Mouse (Mus musculus) olfactory bulb, adult 2 months (tissue): ENCODE results near the gene Nop58. TPM values are rescaled to one million over a fixed set of nuclear protein-coding genes. Genes with fewer than 3 reads are reported as not detected.

Source experiments
- H3K27ac ChIP-seq: fragments of 200-500 bp; 2 replicates; pipeline ENCODE4 v1.5.1; 2012; ENCODE audit warnings: low read depth, low read length; ENCODE audit not compliant: insufficient read depth
- H3K4me1 ChIP-seq: fragments of 200-500 bp; 2 replicates; pipeline ENCODE4 v1.6.1; 2012; ENCODE audit warnings: low read length; ENCODE audit not compliant: control insufficient read depth, insufficient read depth
- H3K4me3 ChIP-seq: fragments of 200-500 bp; 2 replicates; pipeline ENCODE4 v1.5.1; 2012; ENCODE audit warnings: mild to moderate bottlenecking, low read depth, low read length, moderate library complexity; ENCODE audit not compliant: insufficient read depth
- CTCF ChIP-seq: fragments of 200-500 bp; IDR thresholded peaks from 2 replicates; pipeline ENCODE4 v1.5.1; 2012; ENCODE audit warnings: low read depth, mild to moderate bottlenecking, low read length, moderate library complexity; ENCODE audit not compliant: insufficient read depth
- POLR2A ChIP-seq: fragments of 200-500 bp; IDR thresholded peaks from 2 replicates; pipeline ENCODE4 v1.6.1; 2012; ENCODE audit warnings: mild to moderate bottlenecking, low read depth, low read length, moderate library complexity; ENCODE audit not compliant: insufficient read depth
- WGBS: fragments of 180-500 bp; shearing (Covaris S2); methylation state at CpG from one replicate; pipeline ENCODE4 v1.1.7; 2018; 5-methylcytosine and 5-hydroxymethylcytosine counted together
- polyA plus RNA-seq: library from polyadenylated mRNA; stranded (reverse); fragments of >200 nt; gene quantifications from 2 replicates; pipeline ENCODE4 v1.2.4, GENCODE M21; 2012; ENCODE audit warnings: low replicate concordance; ENCODE audit not compliant: missing spikeins, insufficient read depth, insufficient read length

The Nop58 gene
- polyA plus RNA-seq, 1 experiment = not detected

DNA sequence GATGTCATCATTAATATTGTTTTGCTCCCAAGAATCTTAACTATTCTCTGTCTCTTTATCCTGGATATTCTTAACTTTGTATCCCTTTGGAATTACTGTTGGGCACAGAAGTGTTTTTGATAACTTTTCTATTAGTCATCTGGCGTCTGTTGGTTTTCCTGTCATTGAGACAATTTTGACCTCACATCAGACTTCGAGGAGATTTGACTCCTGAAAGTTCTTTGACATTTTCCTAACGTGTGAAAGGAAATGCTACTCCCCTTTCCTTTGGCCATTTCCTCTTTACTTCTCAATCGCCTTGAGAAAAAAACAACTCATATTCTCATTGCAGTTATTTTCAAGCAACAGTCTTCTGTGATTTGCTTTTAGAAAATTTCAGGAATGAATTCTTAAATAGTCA, 80.5 kb downstream of the Nop58 start:
- 2% methylated on average over 4 of the region's 4 CpGs for WGBS
- H3K4me3 ChIP-seq = no peak overlapping the region
- no peaks in the 10 kb centered on the region for H3K4me1 ChIP-seq
- no peak for TF ChIP-seq CTCF
- TF ChIP-seq POLR2A = no peak
- no peak overlapping the region for H3K27ac ChIP-seq

DNA sequence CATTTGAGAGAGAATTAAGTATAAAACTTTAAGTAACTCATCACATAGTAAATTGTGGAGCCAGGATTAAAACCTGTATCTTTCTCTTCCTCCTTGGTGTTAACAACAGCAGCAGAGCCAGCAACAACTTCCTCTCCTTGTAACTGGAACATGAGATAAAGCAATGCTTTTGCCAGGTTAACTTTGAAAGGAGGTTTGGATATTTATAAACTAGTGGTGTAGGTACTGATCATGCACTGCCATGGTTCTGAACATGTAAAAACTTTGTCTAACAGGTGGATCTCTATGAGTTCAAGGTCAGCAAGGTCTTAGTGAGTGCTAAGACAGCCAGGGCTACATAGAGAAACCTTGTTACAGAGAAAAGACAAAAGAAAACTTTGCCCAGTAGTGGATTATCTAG, 81.9 kb downstream of the Nop58 start:
- TF ChIP-seq POLR2A (no peak), CTCF (no peak)
- Histone ChIP-seq H3K4me1 (no peaks in the 10 kb centered on the region), H3K27ac (no peak overlapping the region), H3K4me3 (no peak overlapping the region)

Other genes with a start within 250 kb of the Nop58 start
- gene Fzd7, start 202.5 kb upstream of the Nop58 start, polyA plus RNA-seq = not detected in 2 replicates
- gene Gm973, start 168.7 kb upstream of the Nop58 start, polyA plus RNA-seq = not detected in 2 replicates
- gene Sumo1, start 14.1 kb upstream of the Nop58 start, polyA plus RNA-seq = not detected in 2 replicates
- 58.9 and 146 TPM in 2 replicates for gene Bmpr2, start 78.4 kb downstream of the Nop58 start, polyA plus RNA-seq
- gene Fam117b, start 228.0 kb downstream of the Nop58 start, polyA plus RNA-seq = not detected in 2 replicates